Mouse (Mus musculus) MEL (cell line): ENCODE data around the gene Lhfpl3. TPM values are rescaled to one million over a fixed set of nuclear protein-coding genes. Genes with fewer than 3 reads are reported as not detected.

Source experiments
- DNase-seq: peaks from one replicate; pipeline ENCODE4 v3.0.0; 2011; ENCODE audit warnings: low read depth, low spot score
- H3K27ac ChIP-seq: 2 replicates; pipeline ENCODE4 v1.5.1; 2012; ENCODE audit warnings: low read depth, mild to moderate bottlenecking, control low read depth, low read length, moderate library complexity; ENCODE audit not compliant: control insufficient read depth
- H3K27me3 ChIP-seq, 2 experiments: fragments of 150-350 bp in 1 of 2; sonication (generic) in 1 of 2; 2 replicates each; pipeline ENCODE4 v1.6.1; 2012; ENCODE audit warnings: low read length in 2 of 2, mild to moderate bottlenecking in 2 of 2, improper control_type of control experiment in 1 of 2, moderate library complexity in 1 of 2; ENCODE audit not compliant: insufficient read depth in 2 of 2, control insufficient read depth in 1 of 2
- H3K36me3 ChIP-seq, 2 experiments: 2 replicates each; pipeline ENCODE4 v1.6.1; 2012 to 2014; ENCODE audit warnings: low read length in 2 of 2, improper control_type of control experiment in 1 of 2, inconsistent platforms in 1 of 2, mild to moderate bottlenecking in 1 of 2; ENCODE audit not compliant: insufficient read depth in 2 of 2, control insufficient read depth in 1 of 2
- H3K4me1 ChIP-seq, 2 experiments: fragments of 150-350 bp in 1 of 2; sonication (generic) in 1 of 2; 2 replicates each; pipeline ENCODE4 v1.6.1; 2012; ENCODE audit warnings: low read length in 2 of 2, improper control_type of control experiment in 1 of 2, mild to moderate bottlenecking in 1 of 2; ENCODE audit not compliant: insufficient read depth in 2 of 2, control insufficient read depth in 1 of 2
- H3K4me3 ChIP-seq, 2 experiments: fragments of 150-350 bp in 1 of 2; sonication (generic) in 1 of 2; 2 replicates each; pipeline ENCODE4 v1.5.1; 2012; ENCODE audit warnings: low read depth in 2 of 2, low read length in 2 of 2, mild to moderate bottlenecking in 2 of 2, moderate library complexity in 2 of 2, control low read depth in 1 of 2, improper control_type of control experiment in 1 of 2; ENCODE audit not compliant: control insufficient read depth in 1 of 2, insufficient read depth in 1 of 2
- H3K79me2 ChIP-seq: 2 replicates; pipeline ENCODE4 v1.6.1; 2012; ENCODE audit warnings: mild to moderate bottlenecking, low read length, moderate library complexity; ENCODE audit not compliant: control insufficient read depth, poor library complexity, insufficient read depth
- H3K9ac ChIP-seq: 2 replicates; pipeline ENCODE4 v1.6.1; 2012; ENCODE audit warnings: low read depth, mild to moderate bottlenecking, control low read depth, low read length, moderate library complexity; ENCODE audit not compliant: control insufficient read depth, poor library complexity, severe bottlenecking
- H3K9me3 ChIP-seq: fragments of 150-350 bp; sonication (generic); replicated peaks from 2 replicates; pipeline ENCODE4 v1.6.1; 2012; ENCODE audit warnings: mild to moderate bottlenecking, low read length, improper control_type of control experiment, moderate library complexity; ENCODE audit not compliant: insufficient read depth
- CHD2 ChIP-seq: IDR thresholded peaks from 2 replicates; pipeline ENCODE4 v1.6.1; 2011; ENCODE audit warnings: low read length, improper control_type of control experiment
- CTCF ChIP-seq, 3 experiments: IDR thresholded peaks in 2 of 3; conservative IDR thresholded peaks in 1 of 3; 2 replicates each; pipeline ENCODE4 v1.5.1; 2011 to 2012; ENCODE audit warnings: low read length in 3 of 3, low read depth in 2 of 3, mild to moderate bottlenecking in 2 of 3, improper control_type of control experiment in 1 of 3, inconsistent platforms in 1 of 3, mixed read lengths in 1 of 3, moderate library complexity in 1 of 3; ENCODE audit not compliant: control insufficient read depth in 1 of 3, insufficient read depth in 1 of 3, poor library complexity in 1 of 3, severe bottlenecking in 1 of 3
- E2F4 ChIP-seq: IDR thresholded peaks from 2 replicates; pipeline ENCODE4 v1.6.1; 2011; ENCODE audit warnings: low read depth, low read length, improper control_type of control experiment, borderline replicate concordance
- EP300 ChIP-seq, 2 experiments: IDR thresholded peaks; 2 replicates each; pipeline ENCODE4 v1.6.1; 2011; ENCODE audit warnings: improper control_type of control experiment in 2 of 2, low read length in 2 of 2, low read depth in 1 of 2, mild to moderate bottlenecking in 1 of 2
- GABPA ChIP-seq: IDR thresholded peaks from 2 replicates; pipeline ENCODE4 v1.6.1; 2012; ENCODE audit warnings: low read depth, mild to moderate bottlenecking, inconsistent platforms, low read length, improper control_type of control experiment, moderate library complexity
- HCFC1 ChIP-seq: IDR thresholded peaks from 2 replicates; pipeline ENCODE4 v1.6.1; 2012; ENCODE audit warnings: low read depth, mild to moderate bottlenecking, inconsistent platforms, low read length, improper control_type of control experiment, moderate library complexity
- KAT2A ChIP-seq: conservative IDR thresholded peaks from 2 replicates; pipeline ENCODE4 v1.6.1; 2012; ENCODE audit warnings: low read depth, low read length, improper control_type of control experiment, inconsistent platforms
- MAFK ChIP-seq: IDR thresholded peaks from 2 replicates; pipeline ENCODE4 v1.6.1; 2011; ENCODE audit warnings: low read depth, mild to moderate bottlenecking, low read length, improper control_type of control experiment, borderline replicate concordance
- MAX ChIP-seq: IDR thresholded peaks from 2 replicates; pipeline ENCODE4 v1.6.1; 2011; ENCODE audit warnings: low read length, improper control_type of control experiment
- MEF2A ChIP-seq: IDR thresholded peaks from 2 replicates; pipeline ENCODE4 v1.6.1; 2014; ENCODE audit warnings: low read depth, mild to moderate bottlenecking, inconsistent platforms, low read length, improper control_type of control experiment; ENCODE audit not compliant: poor library complexity, insufficient replicate concordance, severe bottlenecking; ENCODE audit errors: extremely low read depth
- NRF1 ChIP-seq: IDR thresholded peaks from 2 replicates; pipeline ENCODE4 v1.6.1; 2014; ENCODE audit warnings: low read depth, mild to moderate bottlenecking, inconsistent platforms, low read length, improper control_type of control experiment, moderate library complexity; ENCODE audit not compliant: poor library complexity, insufficient read depth, severe bottlenecking
- RAD21 ChIP-seq: IDR thresholded peaks from 2 replicates; pipeline ENCODE4 v1.6.1; 2011; ENCODE audit warnings: mild to moderate bottlenecking, low read depth, low read length, improper control_type of control experiment
- SMC3 ChIP-seq: IDR thresholded peaks from 2 replicates; pipeline ENCODE4 v1.6.1; 2011; ENCODE audit warnings: low read depth, low read length, improper control_type of control experiment
- TBP ChIP-seq: IDR thresholded peaks from 2 replicates; pipeline ENCODE4 v1.8.0; 2011; ENCODE audit warnings: low read depth, low read length, improper control_type of control experiment
- USF1 ChIP-seq: IDR thresholded peaks from 2 replicates; pipeline ENCODE4 v1.6.1; 2014; ENCODE audit warnings: low read depth, mild to moderate bottlenecking, inconsistent platforms, low read length, improper control_type of control experiment, moderate library complexity
- ZC3H11A ChIP-seq: IDR thresholded peaks from 2 replicates; pipeline ENCODE4 v1.6.1; 2012; ENCODE audit warnings: low read depth, mild to moderate bottlenecking, inconsistent platforms, low read length, improper control_type of control experiment
- polyA plus RNA-seq, 2 experiments: library from polyadenylated mRNA; stranded (reverse) in 1 of 2; unstranded in 1 of 2; fragments of >175 nt in 1 of 2; fragments of >200 nt in 1 of 2; gene quantifications; 2 replicates each; pipeline versions ENCODE4 v1.2.1 to v1.2.4; 2012; ENCODE audit warnings: low replicate concordance in 2 of 2, low read depth in 1 of 2; ENCODE audit not compliant: insufficient read length in 2 of 2, insufficient read depth in 1 of 2, missing spikeins in 1 of 2
- total RNA-seq: library from RNA; depleted of rRNA; stranded (reverse); fragments of 300-350 nt; gene quantifications from 2 replicates; pipeline ENCODE4 v1.2.3, GENCODE M21; 2012

Lhfpl3 gene
- total and polyA plus RNA-seq, 3 experiments = not detected

DNA sequence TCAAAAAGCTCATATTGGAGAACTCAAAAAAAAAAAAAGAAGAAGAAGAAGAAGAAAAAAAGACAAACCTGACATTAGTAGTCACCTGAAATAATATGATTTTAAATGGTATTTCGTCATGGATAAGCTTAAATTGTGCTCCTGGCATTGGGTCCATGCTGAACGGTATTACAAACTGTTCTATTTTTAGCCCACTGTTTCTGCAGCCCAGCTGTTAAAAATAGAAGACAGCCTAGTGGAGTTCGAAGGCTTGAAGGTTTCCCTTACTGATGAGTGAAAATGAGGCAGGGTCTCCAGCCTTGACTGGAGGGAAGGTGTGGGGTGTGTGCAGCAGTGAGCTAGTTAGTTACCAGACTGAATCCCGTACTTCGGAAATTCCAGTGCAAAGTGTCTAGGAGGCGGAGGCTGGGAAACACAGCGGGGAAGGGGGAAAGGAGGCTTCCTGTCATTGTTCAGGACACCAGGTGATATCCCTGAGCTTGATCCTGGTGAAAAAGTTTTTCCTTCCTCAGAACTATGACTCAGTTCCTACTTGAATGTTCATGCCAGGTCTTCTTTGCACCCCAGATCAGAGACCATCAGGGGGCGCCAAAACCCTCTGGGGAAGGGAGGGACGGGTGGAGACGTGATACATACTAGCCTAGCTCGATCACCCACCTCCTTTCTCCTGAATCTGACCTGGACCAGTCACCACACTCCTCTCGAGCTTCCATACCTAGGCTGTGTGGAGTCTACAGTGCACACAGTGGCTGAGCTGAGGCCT, 505.8 kb downstream of the Lhfpl3 start:
- H3K36me3 ChIP-seq = no peaks in the 10 kb centered on the region
- TF ChIP-seq MEF2A (no peak), USF1 (no peak), MAX (no peak), SMC3 (peak; percentile 72), HCFC1 (no peak), CTCF (IDR thresholded peaks at IDR 0.05 in 2 of 3, conservative IDR thresholded peaks at IDR 0.05 in 1 of 3; ENCODE audit: control insufficient read depth in 1 of 3, insufficient read depth in 1 of 3, low read depth in 2 of 3, low read length in 3 of 3, poor library complexity in 1 of 3, severe bottlenecking in 1 of 3) (peak; percentile 67 to 86 (median 76)), MAFK (no peak), CHD2 (no peak), RAD21 (peak; percentile 65), ZC3H11A (peak; percentile 38), GABPA (no peak)
- TF ChIP-seq, all 39 proteins: peak for 4
- no peak overlapping the region for H3K4me3 ChIP-seq
- no peaks in the 10 kb centered on the region for H3K4me1 ChIP-seq
- no peaks in the 10 kb centered on the region for H3K79me2 ChIP-seq
- peak; percentile 65 for DNase-seq
- peaks cover 0 to 2% of the 10 kb centered on the region in 2 experiments; a peak in 1 of 4 replicates for H3K27me3 ChIP-seq
- no peak overlapping the region for H3K27ac ChIP-seq
- no peaks in the 10 kb centered on the region for H3K9me3 ChIP-seq
- no peak overlapping the region for H3K9ac ChIP-seq

DNA sequence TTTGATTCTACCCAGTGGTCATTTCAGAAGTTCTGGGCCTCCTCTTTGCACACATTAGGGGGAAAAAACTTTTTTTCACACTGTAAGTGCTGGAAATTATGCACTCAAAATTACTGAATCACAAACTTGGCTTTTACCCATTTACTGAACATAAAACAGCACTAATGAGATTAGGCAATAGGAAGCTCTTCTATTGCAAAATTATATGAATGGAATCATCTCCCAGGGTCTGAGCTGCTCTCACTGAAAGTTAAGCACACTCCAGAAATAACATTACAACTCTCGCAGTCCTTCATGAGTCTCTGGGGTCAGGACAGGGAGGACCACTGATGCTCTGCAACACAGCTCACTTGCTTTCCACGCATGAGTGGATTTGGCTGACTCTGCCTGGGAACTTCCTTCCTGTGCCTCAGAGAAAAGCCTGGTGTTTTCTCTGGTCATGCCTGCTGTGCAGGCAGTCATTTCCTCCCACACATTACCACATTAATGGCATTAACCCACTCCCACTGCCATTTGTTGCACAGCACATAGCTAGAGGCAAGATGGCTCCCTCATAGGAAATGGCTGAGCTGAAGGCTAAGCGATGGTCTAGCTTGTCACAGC, 510.1 kb downstream of the Lhfpl3 start:
- H3K4me3 ChIP-seq = no peak overlapping the region

More for the DNA sequence above, 510.1 kb downstream of the Lhfpl3 start:
- no peak for DNase-seq
- Histone ChIP-seq H3K4me1 (no peaks in the 10 kb centered on the region), H3K27me3 (no peaks in the 10 kb centered on the region), H3K36me3 (no peaks in the 10 kb centered on the region), H3K9me3 (no peaks in the 10 kb centered on the region), H3K9ac (no peak overlapping the region), H3K79me2 (no peaks in the 10 kb centered on the region), H3K27ac (no peak overlapping the region)
- TF ChIP-seq MAX (no peak), NRF1 (no peak), RAD21 (no peak), E2F4 (no peak), TBP (no peak), EP300 (IDR thresholded peaks at IDR 0.05; ENCODE audit: low read depth in 1 of 2, low read length in 2 of 2) (no peak), KAT2A (no peak)
